Mouse (Mus musculus): ENCODE data around the gene Cep97. TPM values are rescaled to one million over a fixed set of nuclear protein-coding genes. Genes with fewer than 3 reads are reported as not detected.

Cep97 gene
- polyA plus RNA-seq, 1 experiment: 217 TPM

- Histone ChIP-seq H3K4me3 (ENCODE audit: insufficient read depth, low read depth, low read length) (no peak overlapping the region), H3K4me1 (ENCODE audit: control insufficient read depth, insufficient read depth, low read length) (no peaks in the 10 kb centered on the region), H3K27ac (ENCODE audit: insufficient read depth, low read depth, low read length) (no peak overlapping the region)
- no peak for TF ChIP-seq POLR2A (IDR thresholded peaks at IDR 0.05; ENCODE audit: insufficient read depth, low read depth, low read length)
- TF ChIP-seq CTCF (IDR thresholded peaks at IDR 0.05; ENCODE audit: insufficient read depth, low read depth, low read length): no peak
- 40% methylated on average over 4 of the region's 4 CpGs for WGBS
These were observed 82.1 kb downstream of the Cep97 start for GRCm38 (mm10) chr16:55852515-55852914.

GRCm38 (mm10) chr16:55850485-55850884, 84.2 kb downstream of the Cep97 start:
- Histone ChIP-seq H3K4me3 (ENCODE audit: insufficient read depth, low read depth, low read length) (no peak overlapping the region), H3K4me1 (ENCODE audit: control insufficient read depth, insufficient read depth, low read length) (no peaks in the 10 kb centered on the region), H3K27ac (ENCODE audit: insufficient read depth, low read depth, low read length) (no peak overlapping the region)
- WGBS: 88% methylated on average over 3 of the region's 3 CpGs
- TF ChIP-seq POLR2A (IDR thresholded peaks at IDR 0.05; ENCODE audit: insufficient read depth, low read depth, low read length) (no peak), CTCF (IDR thresholded peaks at IDR 0.05; ENCODE audit: insufficient read depth, low read depth, low read length) (no peak)

Other genes with a start within 250 kb of the Cep97 start
- gene Nfkbiz, start 96.0 kb downstream of the Cep97 start, polyA plus RNA-seq (2012; ENCODE audit: insufficient read depth, insufficient read length, low replicate concordance, missing spikeins): not detected in 2 replicates
- not detected in 2 replicates for gene Nxpe3, start 39.6 kb downstream of the Cep97 start, polyA plus RNA-seq (2012; ENCODE audit: insufficient read depth, insufficient read length, low replicate concordance, missing spikeins)
- gene Rpl24, start 31.4 kb upstream of the Cep97 start, polyA plus RNA-seq (2012; ENCODE audit: insufficient read depth, insufficient read length, low replicate concordance, missing spikeins): 3,289 TPM in 1 of 2 replicates, not detected in the other
- not detected in 2 replicates for gene Zbtb11, start 39.0 kb upstream of the Cep97 start, polyA plus RNA-seq (2012; ENCODE audit: insufficient read depth, insufficient read length, low replicate concordance, missing spikeins)
- gene Pcnp, start 94.9 kb upstream of the Cep97 start, polyA plus RNA-seq (2012; ENCODE audit: insufficient read depth, insufficient read length, low replicate concordance, missing spikeins): not detected in 2 replicates
- not detected in 2 replicates for gene Trmt10c, start 103.0 kb upstream of the Cep97 start, polyA plus RNA-seq (2012; ENCODE audit: insufficient read depth, insufficient read length, low replicate concordance, missing spikeins)
- gene Senp7, start 113.5 kb upstream of the Cep97 start, polyA plus RNA-seq (2012; ENCODE audit: insufficient read depth, insufficient read length, low replicate concordance, missing spikeins): not detected in 2 replicates

All from olfactory bulb, adult 2 months (tissue).